Mouse (Mus musculus): Measurements from ENCODE around the gene Hspb8.

DNA sequence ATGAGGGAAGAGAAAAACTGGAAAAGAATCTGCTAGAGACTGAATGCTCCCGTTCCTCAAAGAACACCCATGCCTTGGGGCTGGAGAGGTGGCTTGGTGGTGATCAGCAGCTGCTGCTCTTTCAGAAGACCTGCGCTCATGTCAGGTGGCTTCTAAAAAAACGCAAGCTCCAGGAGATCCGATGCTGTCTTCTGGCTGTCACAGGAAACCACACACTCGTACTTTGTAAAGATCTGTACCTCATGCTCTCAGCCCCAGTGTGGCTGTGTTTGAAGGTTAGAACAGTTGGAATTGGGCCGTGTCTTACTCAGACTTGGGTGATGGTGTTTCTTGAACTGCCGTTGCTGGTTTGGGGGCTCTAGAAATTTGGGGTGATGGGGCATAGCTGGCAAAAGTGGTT lies 42.3 kb downstream of the Hspb8 start:
- TF ChIP-seq CTCF (IDR thresholded peaks at IDR 0.05; ENCODE audit: low read depth, low read length) (no peak), EP300 (IDR thresholded peaks at IDR 0.05; ENCODE audit: insufficient read depth, low read depth, low read length) (no peak), POLR2A (IDR thresholded peaks at IDR 0.05; ENCODE audit: insufficient read depth, low read length) (no peak)
